Mouse (Mus musculus) kidney, embryonic 16.5 days (tissue): ENCODE data around the gene Cenpm. TPM values are rescaled to one million over a fixed set of nuclear protein-coding genes. Genes with fewer than 3 reads are reported as not detected.

ENCODE experiments used
- ATAC-seq: fragments of 200-750 bp; cut with Nextera tagmentation; 2 replicates; pipeline ENCODE4 v1.8.0; 2017; ENCODE audit warnings: moderate TSS enrichment; ENCODE audit not compliant: low FRiP score, low TSS enrichment
- H3K27ac ChIP-seq: fragments of 300-500 bp; sonication (generic); 2 replicates; pipeline ENCODE4 v1.5.1; 2014; ENCODE audit warnings: low read length
- H3K27me3 ChIP-seq: fragments of 300-500 bp; sonication (generic); 2 replicates; pipeline ENCODE4 v1.6.1; 2014; ENCODE audit warnings: low read length, control low read depth, mixed read lengths; ENCODE audit not compliant: insufficient read depth
- H3K36me3 ChIP-seq: fragments of 300-500 bp; sonication (generic); 2 replicates; pipeline ENCODE4 v1.6.1; 2014; ENCODE audit warnings: low read length, control low read depth, mixed read lengths; ENCODE audit not compliant: insufficient read depth
- H3K4me1 ChIP-seq: fragments of 300-500 bp; sonication (generic); 2 replicates; pipeline ENCODE4 v1.6.1; 2014; ENCODE audit warnings: low read length, control low read depth, mixed read lengths; ENCODE audit not compliant: insufficient read depth
- H3K4me2 ChIP-seq: fragments of 300-500 bp; sonication (generic); replicated peaks from 2 replicates; pipeline ENCODE4 v1.6.1; 2014; ENCODE audit warnings: low read depth, low read length
- H3K4me3 ChIP-seq: fragments of 300-500 bp; sonication (generic); 2 replicates; pipeline ENCODE4 v1.5.1; 2014; ENCODE audit warnings: mild to moderate bottlenecking, low read length
- H3K9ac ChIP-seq: fragments of 300-500 bp; sonication (generic); replicated peaks from 2 replicates; pipeline ENCODE4 v1.6.1; 2014; ENCODE audit warnings: low read length
- H3K9me3 ChIP-seq: fragments of 300-500 bp; sonication (generic); 2 replicates; pipeline ENCODE4 v1.6.1; 2016; ENCODE audit warnings: low read length, control low read depth
- WGBS: fragments of 180-500 bp; shearing (Covaris S2); extraction: QIAGEN DNeasy Blood & Tissue Kit; methylation state at CpG from one replicate; pipeline ENCODE4 v1.1.7; 2014; 5-methylcytosine and 5-hydroxymethylcytosine counted together
- polyA plus RNA-seq: library from polyadenylated mRNA; unstranded; fragments of >200 nt; fragmentation: Nextera tagmentation; extraction: Ambion mirVana; gene quantifications from 2 replicates; pipeline ENCODE4 v1.2.1, GENCODE M21; 2015

Cenpm gene
- polyA plus RNA-seq, 1 experiment from 2014 or later = 65.9 TPM

- 71% methylated on average over 26 of the region's 26 CpGs for WGBS
- Histone ChIP-seq H3K4me2 (no peak overlapping the region), H3K4me3 (no peak overlapping the region), H3K36me3 (no peaks in the 10 kb centered on the region), H3K9ac (no peak overlapping the region), H3K4me1 (peaks cover 5% of the 10 kb centered on the region), H3K27ac (no peak overlapping the region), H3K9me3 (no peaks in the 10 kb centered on the region), H3K27me3 (peaks cover 36% of the 10 kb centered on the region)
- ATAC-seq = no peak
Measured at GRCm38 (mm10) chr15:82218778-82219666, 25.5 kb downstream of the Cenpm start.

GRCm38 (mm10) chr15:82217980-82218379, 26.6 kb downstream of the Cenpm start:
- no peak overlapping the region for H3K9ac ChIP-seq
- H3K36me3 ChIP-seq = no peaks in the 10 kb centered on the region
- no peaks in the 10 kb centered on the region for H3K9me3 ChIP-seq
- peaks cover 42% of the 10 kb centered on the region for H3K27me3 ChIP-seq
- WGBS = 41% methylated on average over 9 of the region's 9 CpGs
- no peaks in the 10 kb centered on the region for H3K4me1 ChIP-seq
- H3K4me3 ChIP-seq = no peak overlapping the region
- H3K4me2 ChIP-seq = no peak overlapping the region
- no peak overlapping the region for H3K27ac ChIP-seq
- no peak for ATAC-seq

- Histone ChIP-seq H3K9ac (no peak overlapping the region), H3K4me1 (peaks cover 8% of the 10 kb centered on the region; the same call in 1 of the 2 replicates), H3K9me3 (no peaks in the 10 kb centered on the region), H3K4me3 (no peak overlapping the region), H3K36me3 (no peaks in the 10 kb centered on the region), H3K4me2 (no peak overlapping the region), H3K27me3 (peaks cover 50% of the 10 kb centered on the region), H3K27ac (no peak overlapping the region)
- no peak for ATAC-seq
- 25% methylated on average over 7 of the region's 7 CpGs for WGBS
Measured at GRCm38 (mm10) chr15:82217039-82217438, 27.5 kb downstream of the Cenpm start.

GRCm38 (mm10) chr15:82216142-82216827, 28.3 kb downstream of the Cenpm start:
- peaks cover 57% of the 10 kb centered on the region for H3K27me3 ChIP-seq
- WGBS = 50% methylated on average over 20 of the region's 20 CpGs
- no peak for ATAC-seq

GRCm38 (mm10) chr15:82215332-82216046, 29.1 kb downstream of the Cenpm start:
- no peak overlapping the region for H3K27ac ChIP-seq
- no peak for ATAC-seq
- WGBS = 53% methylated on average over 11 of the region's 11 CpGs
- H3K36me3 ChIP-seq = no peaks in the 10 kb centered on the region
- H3K4me1 ChIP-seq = peaks cover 16% of the 10 kb centered on the region
- H3K9ac ChIP-seq = no peak overlapping the region
- peaks cover 65% of the 10 kb centered on the region for H3K27me3 ChIP-seq
- no peaks in the 10 kb centered on the region for H3K9me3 ChIP-seq
- no peak overlapping the region for H3K4me2 ChIP-seq
- no peak overlapping the region for H3K4me3 ChIP-seq

More at GRCm38 (mm10) chr15:82216142-82216827, 28.3 kb downstream of the Cenpm start:
- Histone ChIP-seq H3K4me3 (no peak overlapping the region), H3K4me1 (peaks cover 16% of the 10 kb centered on the region), H3K36me3 (no peaks in the 10 kb centered on the region), H3K9me3 (no peaks in the 10 kb centered on the region), H3K27ac (no peak overlapping the region), H3K4me2 (no peak overlapping the region), H3K9ac (0 out of 2 replicates have a peak overlapping the region, but pooled peaks have one; percentile 16)

- H3K36me3 ChIP-seq = no peaks in the 10 kb centered on the region
- WGBS = 16% methylated on average over 4 of the region's 4 CpGs
- no peak for ATAC-seq
- H3K27me3 ChIP-seq = peaks cover 85% of the 10 kb centered on the region
- H3K4me3 ChIP-seq = no peak overlapping the region; the same call in 1 of the 2 replicates
- H3K9me3 ChIP-seq = no peaks in the 10 kb centered on the region
- H3K4me1 ChIP-seq = peaks cover 16% of the 10 kb centered on the region
- H3K4me2 ChIP-seq = 0 out of 2 replicates have a peak overlapping the region, but pooled peaks have one; percentile 78
- H3K27ac ChIP-seq = no peak overlapping the region
- H3K9ac ChIP-seq = no peak overlapping the region
Measured at GRCm38 (mm10) chr15:82213222-82213621, 31.3 kb downstream of the Cenpm start.

- peak within 1 kb of the TSS; percentile 52 for H3K4me3 ChIP-seq
- H3K4me1 ChIP-seq = peaks cover 16% of the 10 kb centered on the region
- no peaks in the 10 kb centered on the region for H3K36me3 ChIP-seq
- H3K9ac ChIP-seq = peak within 1 kb of the TSS; percentile 61
- no peaks in the 10 kb centered on the region for H3K9me3 ChIP-seq
- H3K27me3 ChIP-seq = peaks cover 90% of the 10 kb centered on the region
- under 1% methylated on average over 30 of the region's 34 CpGs for WGBS
- H3K4me2 ChIP-seq = peak within 1 kb of the TSS; percentile 78
- ATAC-seq = no peak
- no peak within 1 kb of the TSS for H3K27ac ChIP-seq
Measured at GRCm38 (mm10) chr15:82212752-82213063, 31.8 kb downstream of the Cenpm start, which contains the start of gene Shisa8. Gene Shisa8, minus strand, starts transcription at chr15:82212815.

GRCm38 (mm10) chr15:82211911-82212751, 32.4 kb downstream of the Cenpm start:
- H3K9me3 ChIP-seq = no peaks in the 10 kb centered on the region
- peak; percentile 32; the same call in 1 of the 2 replicates for ATAC-seq
- peak overlapping the region; percentile 61 for H3K9ac ChIP-seq
- H3K4me1 ChIP-seq = peaks cover 19% of the 10 kb centered on the region
- WGBS = under 1% methylated on average over 108 of the region's 112 CpGs
- no peak overlapping the region for H3K27ac ChIP-seq
- peak overlapping the region; percentile 78 for H3K4me2 ChIP-seq
- no peaks in the 10 kb centered on the region for H3K36me3 ChIP-seq
- peaks cover 92% of the 10 kb centered on the region for H3K27me3 ChIP-seq
- H3K4me3 ChIP-seq = peak overlapping the region; percentile 52

GRCm38 (mm10) chr15:82211281-82211680, 33.3 kb downstream of the Cenpm start:
- Histone ChIP-seq H3K4me3 (peak overlapping the region; percentile 52), H3K9me3 (no peaks in the 10 kb centered on the region), H3K27me3 (peaks cover 93% of the 10 kb centered on the region), H3K9ac (no peak overlapping the region; the same call in 1 of the 2 replicates), H3K36me3 (0 out of 2 replicates have a peak, but pooled peaks cover under 1% of the 10 kb centered on the region), H3K27ac (no peak overlapping the region), H3K4me1 (peaks cover 28% of the 10 kb centered on the region), H3K4me2 (peak overlapping the region; percentile 78)
- 0% methylated on average over 9 of the region's 11 CpGs for WGBS
- ATAC-seq = no peak
